Mouse (Mus musculus) forebrain, embryonic 13.5 days (tissue): ENCODE data around the gene Aplp2. TPM values are rescaled to one million over a fixed set of nuclear protein-coding genes. Genes with fewer than 3 reads are reported as not detected.
A peak's percentile ranks its signal among the peaks of the same experiment; 100 is the strongest.

Experiments
- ATAC-seq: fragments of 200-750 bp; cut with Nextera tagmentation; 2 replicates; pipeline ENCODE4 v1.8.0; 2017
- H3K27ac ChIP-seq: fragments of 300-500 bp; sonication (generic); 2 replicates; pipeline ENCODE4 v1.5.1; 2015; ENCODE audit warnings: inconsistent platforms, mild to moderate bottlenecking, moderate library complexity
- H3K27me3 ChIP-seq: fragments of 300-500 bp; sonication (generic); 2 replicates; pipeline ENCODE4 v1.6.1; 2015; ENCODE audit warnings: mild to moderate bottlenecking, inconsistent platforms
- H3K36me3 ChIP-seq: fragments of 300-500 bp; sonication (generic); 2 replicates; pipeline ENCODE4 v1.6.1; 2015; ENCODE audit warnings: mild to moderate bottlenecking, inconsistent platforms; ENCODE audit not compliant: poor library complexity, severe bottlenecking
- H3K4me1 ChIP-seq: fragments of 300-500 bp; sonication (generic); 2 replicates; pipeline ENCODE4 v1.6.1; 2015; ENCODE audit warnings: inconsistent platforms
- H3K4me2 ChIP-seq: fragments of 300-500 bp; sonication (generic); 2 replicates; pipeline ENCODE4 v1.6.1; 2015; ENCODE audit warnings: inconsistent platforms, mild to moderate bottlenecking, moderate library complexity
- H3K4me3 ChIP-seq: fragments of 300-500 bp; sonication (generic); 2 replicates; pipeline ENCODE4 v1.5.1; 2015; ENCODE audit warnings: mild to moderate bottlenecking, inconsistent platforms
- H3K9ac ChIP-seq: fragments of 300-500 bp; sonication (generic); 2 replicates; pipeline ENCODE4 v1.6.1; 2015; ENCODE audit warnings: mild to moderate bottlenecking, inconsistent platforms
- H3K9me3 ChIP-seq: fragments of 300-500 bp; sonication (generic); replicated peaks from 2 replicates; pipeline ENCODE4 v1.6.1; 2016; ENCODE audit warnings: inconsistent platforms
- WGBS: fragments of 180-500 bp; shearing (Covaris S2); methylation state at CpG from one replicate; pipeline ENCODE4 v1.1.7; 2015; 5-methylcytosine and 5-hydroxymethylcytosine counted together
- polyA plus RNA-seq: library from polyadenylated mRNA; unstranded; fragments of >200 nt; fragmentation: Nextera tagmentation; extraction: Ambion mirVana; gene quantifications from 2 replicates; pipeline ENCODE4 v1.2.1, GENCODE M21; 2015

The Aplp2 gene
- polyA plus RNA-seq, 1 experiment from 2014 or later, result 181 TPM

DNA sequence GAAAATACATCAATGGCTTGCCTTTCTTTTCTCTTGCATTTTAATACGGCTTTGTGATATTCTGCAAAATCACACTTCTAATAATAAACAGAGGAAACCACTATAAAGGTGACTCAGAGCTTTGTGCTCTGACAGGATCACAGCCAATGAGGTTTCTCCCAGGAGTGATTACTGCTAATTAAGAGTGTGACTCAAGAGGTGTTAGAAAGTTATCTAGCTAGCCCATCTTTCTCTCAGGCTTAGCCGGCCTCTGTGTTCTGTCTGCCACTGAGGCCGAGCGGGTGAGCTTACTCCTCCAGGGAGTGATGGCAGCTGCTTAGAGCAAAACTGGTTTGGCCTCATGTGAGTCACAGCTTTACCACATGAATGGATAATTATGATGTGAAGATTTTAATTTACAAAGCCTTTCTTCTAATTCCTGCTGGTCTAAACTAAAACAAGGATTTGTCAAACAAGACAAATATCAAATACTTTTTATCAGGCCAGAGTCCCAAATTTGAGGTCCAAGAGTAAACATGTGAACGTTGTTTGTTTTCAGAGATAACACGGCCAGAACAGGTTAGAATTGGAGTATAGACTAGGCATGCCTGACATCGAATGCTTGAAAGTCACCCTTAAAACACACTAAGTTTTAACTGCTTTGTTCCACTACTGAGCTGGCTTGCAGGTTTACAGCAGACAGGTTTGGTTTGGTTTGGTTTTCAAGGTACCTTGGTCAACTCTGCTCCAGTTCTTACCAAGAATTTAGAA, 6.2 kb upstream of the Aplp2 start:
- Histone ChIP-seq H3K9ac (no peak overlapping the region), H3K4me2 (no peak overlapping the region), H3K36me3 (no peaks in the 10 kb centered on the region), H3K27me3 (no peaks in the 10 kb centered on the region), H3K4me1 (peaks cover 2% of the 10 kb centered on the region), H3K9me3 (no peaks in the 10 kb centered on the region), H3K4me3 (no peak overlapping the region), H3K27ac (no peak overlapping the region)
- 66% methylated on average over 7 of the region's 7 CpGs for WGBS
- ATAC-seq, result no peak

DNA sequence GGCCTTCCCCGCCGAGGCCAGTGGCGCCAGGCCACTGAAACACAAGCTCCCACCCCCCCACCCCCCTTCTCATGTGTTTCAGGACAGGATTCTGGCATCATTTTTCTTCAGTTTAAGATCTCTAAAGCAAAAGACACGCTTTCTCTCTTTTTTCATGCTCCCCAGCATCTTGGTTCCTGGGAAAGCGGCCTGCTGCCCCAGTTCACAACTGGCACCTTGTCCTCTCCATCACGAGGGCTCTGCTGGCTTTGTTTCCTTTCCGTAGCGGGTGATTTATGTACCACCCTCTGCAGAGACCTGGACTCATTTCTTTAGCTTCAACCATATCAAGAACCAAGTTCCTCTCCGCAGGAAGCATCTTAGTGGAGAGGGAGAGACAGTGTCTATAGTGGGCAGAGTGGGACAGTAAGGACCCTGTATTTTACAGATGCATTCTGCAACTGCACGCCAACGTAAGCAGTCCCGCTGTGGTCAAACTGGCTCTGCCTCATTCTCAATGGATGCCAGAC, 939 bp upstream of the Aplp2 start:
- no peak for ATAC-seq
- Histone ChIP-seq H3K4me3 (peak overlapping the region; percentile 96), H3K36me3 (no peaks in the 10 kb centered on the region), H3K4me1 (peaks cover 40% of the 10 kb centered on the region), H3K27me3 (no peaks in the 10 kb centered on the region), H3K4me2 (peak overlapping the region; percentile 95), H3K9me3 (no peaks in the 10 kb centered on the region), H3K9ac (peak overlapping the region; percentile 80), H3K27ac (peak overlapping the region; percentile 83)
- 24% methylated on average over 12 of the region's 12 CpGs for WGBS

DNA sequence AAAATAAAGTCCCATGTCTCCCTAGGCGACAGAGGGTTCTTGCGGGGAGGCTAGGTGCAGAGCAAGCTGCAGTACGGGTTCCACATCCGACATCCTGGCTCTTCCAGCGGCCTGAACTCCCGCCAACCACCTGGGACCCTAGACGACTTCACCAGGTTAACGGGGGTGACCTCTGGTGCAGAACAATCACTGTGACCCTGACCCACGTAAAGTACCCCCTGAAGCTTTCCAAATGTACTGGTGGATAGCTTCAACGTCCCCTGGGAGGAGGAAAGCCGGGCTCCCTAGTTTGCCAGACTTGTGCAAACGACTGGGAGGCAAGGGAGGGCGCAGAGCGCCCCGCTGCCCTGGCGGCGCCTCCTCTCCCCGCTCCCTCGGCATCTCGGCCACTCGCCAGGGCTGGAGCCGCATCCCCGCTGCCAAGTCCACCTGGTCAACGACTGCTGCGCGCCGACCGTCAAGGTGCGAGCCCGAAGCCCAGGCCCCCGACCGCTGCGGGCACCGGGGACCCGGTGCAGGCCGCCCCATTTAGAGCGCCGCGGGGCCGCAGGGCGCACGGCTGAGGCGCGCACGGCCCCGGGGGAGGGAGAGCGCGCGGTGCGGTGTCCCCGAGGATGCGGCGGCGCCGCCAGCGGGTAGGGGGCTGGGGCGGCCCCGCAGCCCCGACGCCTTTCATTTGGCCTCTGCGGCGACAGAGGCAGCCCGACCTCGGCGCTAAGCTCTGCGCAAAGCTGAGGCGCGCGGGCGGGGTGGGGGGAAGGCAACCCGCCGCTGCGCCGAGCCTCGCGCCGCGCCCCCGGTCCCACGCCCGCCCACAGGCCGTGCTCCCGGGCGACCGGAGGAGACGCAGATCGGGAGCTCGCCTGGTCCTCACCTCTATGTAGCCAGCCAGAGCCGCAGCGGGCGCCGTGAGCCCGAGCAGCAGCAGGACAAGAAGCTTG, 596 bp downstream of the Aplp2 start:
- peak overlapping the region; percentile 95 for H3K9ac ChIP-seq
- WGBS, result under 1% methylated on average over 75 of the region's 93 CpGs
- peak overlapping the region; percentile 95 for H3K4me2 ChIP-seq
- H3K27ac ChIP-seq, result peak overlapping the region; percentile 95
- peaks cover 40% of the 10 kb centered on the region for H3K4me1 ChIP-seq
- H3K9me3 ChIP-seq, result no peaks in the 10 kb centered on the region
- peak; percentile 37 for ATAC-seq
- H3K4me3 ChIP-seq, result peak overlapping the region; percentile 96
- no peaks in the 10 kb centered on the region for H3K36me3 ChIP-seq
- H3K27me3 ChIP-seq, result no peaks in the 10 kb centered on the region

DNA sequence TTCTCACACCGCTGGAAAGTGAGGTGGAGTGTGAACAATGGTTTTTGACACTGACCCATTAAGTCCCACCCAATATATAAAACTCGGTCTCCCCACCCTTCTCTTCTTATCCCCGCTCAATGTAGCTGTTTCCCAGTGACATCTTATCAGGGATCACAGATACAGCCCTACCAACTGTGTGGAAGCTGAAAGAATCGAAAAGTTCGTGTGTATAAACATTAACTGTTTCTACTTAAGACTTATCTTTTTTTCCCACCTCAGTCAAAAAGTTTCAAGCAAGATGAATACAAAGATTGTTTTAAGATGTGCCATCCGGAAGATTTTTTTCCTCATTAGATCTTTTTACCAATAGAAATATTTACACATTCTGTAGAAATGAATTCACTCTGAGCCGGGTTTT, 1.5 kb downstream of the Aplp2 start:
- H3K4me2 ChIP-seq, result peak overlapping the region; percentile 95
- no peak for ATAC-seq
- H3K9ac ChIP-seq, result peak overlapping the region; percentile 95
- peak overlapping the region; percentile 96 for H3K4me3 ChIP-seq
- 27% methylated on average over 7 of the region's 7 CpGs for WGBS
- H3K27ac ChIP-seq, result no peak overlapping the region
- H3K4me1 ChIP-seq, result peaks cover 40% of the 10 kb centered on the region
- no peaks in the 10 kb centered on the region for H3K27me3 ChIP-seq
- no peaks in the 10 kb centered on the region for H3K9me3 ChIP-seq
- H3K36me3 ChIP-seq, result no peaks in the 10 kb centered on the region

DNA sequence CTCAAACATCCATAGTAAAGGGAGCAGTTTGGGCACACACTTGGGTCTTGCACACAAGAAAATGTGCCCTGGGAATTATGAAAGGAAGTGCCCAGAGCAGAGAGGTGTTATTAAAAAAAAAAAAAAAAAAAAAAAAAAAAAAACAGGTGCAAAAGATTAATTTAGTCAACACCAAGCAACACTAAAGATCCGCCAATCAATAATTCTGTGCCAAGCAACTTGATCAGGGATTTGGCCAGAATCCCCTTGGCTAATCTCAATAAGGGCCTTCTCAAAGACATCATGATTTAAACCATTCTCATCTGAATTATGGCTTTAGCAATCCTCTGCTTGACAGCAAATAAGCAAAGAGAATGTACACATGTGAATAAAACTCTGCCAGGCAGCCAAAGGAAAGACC, 2.1 kb downstream of the Aplp2 start:
- Histone ChIP-seq H3K4me2 (peak overlapping the region; percentile 95), H3K27me3 (no peaks in the 10 kb centered on the region), H3K4me1 (peaks cover 40% of the 10 kb centered on the region), H3K27ac (no peak overlapping the region), H3K9ac (no peak overlapping the region), H3K4me3 (no peak overlapping the region), H3K9me3 (no peaks in the 10 kb centered on the region), H3K36me3 (no peaks in the 10 kb centered on the region)
- no peak for ATAC-seq
- WGBS, result 83% methylated on average over 1 of the region's 1 CpGs

DNA sequence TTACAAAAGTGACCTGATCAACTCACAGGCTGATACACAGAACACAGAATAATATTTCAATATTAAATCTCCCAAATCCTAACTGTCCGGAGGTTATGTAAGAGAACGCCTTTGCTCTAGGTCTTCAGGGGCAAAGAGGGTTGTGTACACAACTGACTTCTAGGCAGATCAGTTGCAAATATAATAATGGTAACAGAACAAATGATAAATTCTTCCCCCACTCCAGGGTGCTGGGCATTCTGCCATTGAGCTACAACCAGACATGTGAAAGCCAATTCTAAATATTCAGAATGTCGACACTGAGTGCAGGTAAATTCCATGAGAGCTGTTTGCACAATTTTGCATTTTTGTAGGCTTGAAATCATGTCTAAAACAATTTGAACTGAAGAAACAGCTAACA, 3.9 kb downstream of the Aplp2 start:
- Histone ChIP-seq H3K36me3 (no peaks in the 10 kb centered on the region), H3K4me2 (no peak overlapping the region), H3K9ac (no peak overlapping the region), H3K9me3 (no peaks in the 10 kb centered on the region), H3K4me1 (peaks cover 47% of the 10 kb centered on the region), H3K27ac (no peak overlapping the region), H3K27me3 (no peaks in the 10 kb centered on the region), H3K4me3 (no peak overlapping the region)
- ATAC-seq, result no peak
- WGBS, result 74% methylated on average over 3 of the region's 3 CpGs

DNA sequence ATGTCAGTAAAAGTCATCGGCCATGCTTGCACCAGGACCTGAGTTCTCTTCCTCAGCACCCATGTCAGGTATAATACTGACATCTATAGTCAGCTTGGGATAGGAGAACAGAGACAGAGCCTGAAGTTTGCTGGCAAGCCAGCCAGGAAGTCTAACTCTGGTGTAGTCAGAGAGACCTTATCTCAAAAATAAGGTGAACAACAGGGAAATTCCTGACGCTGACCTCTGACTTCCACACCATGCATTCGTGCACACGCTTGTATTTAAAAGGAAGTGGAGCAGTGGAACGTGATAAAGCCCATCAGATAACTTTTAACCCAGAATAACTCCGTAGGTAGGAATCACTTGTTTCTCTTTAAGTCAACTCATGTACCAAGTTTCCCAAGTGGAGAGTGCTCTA, 6.9 kb downstream of the Aplp2 start:
- Histone ChIP-seq H3K4me1 (peaks cover 30% of the 10 kb centered on the region), H3K9me3 (no peaks in the 10 kb centered on the region), H3K9ac (no peak overlapping the region), H3K36me3 (no peaks in the 10 kb centered on the region), H3K27me3 (no peaks in the 10 kb centered on the region), H3K27ac (no peak overlapping the region), H3K4me2 (no peak overlapping the region), H3K4me3 (no peak overlapping the region)
- 89% methylated on average over 6 of the region's 6 CpGs for WGBS
- ATAC-seq, result no peak

DNA sequence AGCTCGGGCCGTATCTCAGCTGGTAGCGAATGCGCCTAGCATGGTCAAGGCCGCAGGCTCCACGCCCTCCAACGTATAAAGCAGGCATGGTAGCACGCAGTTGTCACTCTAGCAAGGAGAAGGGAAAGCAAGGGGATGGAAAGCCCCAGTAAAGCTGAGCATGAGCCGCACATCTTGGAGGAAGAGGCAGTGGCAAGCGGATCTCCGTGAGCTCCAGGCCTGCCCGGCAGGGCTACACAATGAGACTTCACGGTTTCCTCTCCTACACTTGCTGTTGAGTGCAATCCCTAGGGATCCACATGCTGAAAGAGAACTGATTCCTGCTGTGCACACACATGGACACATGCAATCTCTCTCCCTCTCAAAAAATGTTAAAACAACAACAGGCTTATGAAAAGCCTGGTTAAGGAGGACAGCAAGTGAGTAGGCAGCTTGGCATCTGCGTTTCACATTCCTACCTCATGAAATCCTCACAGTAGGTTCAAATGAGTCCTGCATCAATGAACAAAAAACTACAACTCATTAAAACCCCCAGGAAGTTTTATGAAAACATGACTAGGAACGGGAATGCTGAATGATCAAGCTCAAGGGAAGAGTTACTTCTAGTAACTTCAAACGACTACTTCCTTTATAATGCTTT, 7.9 kb downstream of the Aplp2 start:
- Histone ChIP-seq H3K36me3 (no peaks in the 10 kb centered on the region), H3K4me1 (peaks cover 19% of the 10 kb centered on the region)
- 74% methylated on average over 16 of the region's 16 CpGs for WGBS

DNA sequence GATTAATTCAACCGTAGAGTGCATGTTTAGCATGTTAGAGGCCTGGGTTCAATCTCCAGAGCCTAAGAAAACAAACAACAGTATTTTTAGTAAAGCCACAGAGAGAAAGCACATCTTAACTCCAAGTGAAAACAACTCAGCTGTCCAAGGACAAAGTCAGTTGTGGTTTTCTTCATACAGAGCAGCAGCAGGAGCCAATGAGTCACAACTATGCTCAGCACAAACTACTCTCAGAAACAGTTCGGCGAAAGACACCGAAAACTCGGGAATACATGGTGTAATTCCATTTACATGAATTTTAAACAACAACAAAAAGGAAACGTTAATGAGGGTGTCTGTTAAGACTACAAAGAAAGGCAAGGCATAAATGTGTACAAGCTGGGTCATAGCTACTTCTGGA, 8.5 kb downstream of the Aplp2 start:
- H3K27me3 ChIP-seq, result no peaks in the 10 kb centered on the region
- H3K27ac ChIP-seq, result no peak overlapping the region
- 89% methylated on average over 6 of the region's 6 CpGs for WGBS
- H3K9me3 ChIP-seq, result no peaks in the 10 kb centered on the region
- ATAC-seq, result no peak
- H3K9ac ChIP-seq, result no peak overlapping the region
- no peak overlapping the region for H3K4me3 ChIP-seq
- H3K36me3 ChIP-seq, result no peaks in the 10 kb centered on the region
- H3K4me1 ChIP-seq, result peaks cover 14% of the 10 kb centered on the region
- no peak overlapping the region for H3K4me2 ChIP-seq

More for the DNA sequence above, 7.9 kb downstream of the Aplp2 start:
- no peaks in the 10 kb centered on the region for H3K27me3 ChIP-seq
- ATAC-seq, result no peak
- no peak overlapping the region for H3K9ac ChIP-seq
- no peak overlapping the region for H3K4me3 ChIP-seq
- no peaks in the 10 kb centered on the region for H3K9me3 ChIP-seq
- H3K27ac ChIP-seq, result no peak overlapping the region; the same call in 1 of the 2 replicates
- H3K4me2 ChIP-seq, result no peak overlapping the region

DNA sequence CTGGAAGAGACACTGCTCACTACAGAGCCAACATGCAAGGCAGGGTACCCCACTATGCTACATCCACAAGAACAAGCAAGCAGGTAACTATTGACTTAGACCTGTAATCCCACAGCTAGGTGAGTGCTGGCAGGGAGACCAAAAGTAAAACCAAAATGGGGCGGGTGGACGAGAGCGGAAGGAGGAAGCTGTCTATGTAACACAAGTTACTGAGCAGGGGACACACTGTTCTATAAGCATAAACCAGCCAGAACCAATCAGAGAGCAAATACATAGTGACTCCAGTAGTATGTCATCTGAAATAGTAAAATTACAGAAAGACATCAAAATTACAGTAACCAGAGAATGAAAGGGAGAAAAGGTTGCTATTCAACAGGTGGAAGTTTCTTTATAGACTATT, 13.0 kb downstream of the Aplp2 start:
- H3K4me1 ChIP-seq, result peaks cover 3% of the 10 kb centered on the region
- 0 out of 2 replicates have a peak, but pooled peaks cover 2% of the 10 kb centered on the region for H3K9me3 ChIP-seq
- no peak overlapping the region for H3K4me2 ChIP-seq

DNA sequence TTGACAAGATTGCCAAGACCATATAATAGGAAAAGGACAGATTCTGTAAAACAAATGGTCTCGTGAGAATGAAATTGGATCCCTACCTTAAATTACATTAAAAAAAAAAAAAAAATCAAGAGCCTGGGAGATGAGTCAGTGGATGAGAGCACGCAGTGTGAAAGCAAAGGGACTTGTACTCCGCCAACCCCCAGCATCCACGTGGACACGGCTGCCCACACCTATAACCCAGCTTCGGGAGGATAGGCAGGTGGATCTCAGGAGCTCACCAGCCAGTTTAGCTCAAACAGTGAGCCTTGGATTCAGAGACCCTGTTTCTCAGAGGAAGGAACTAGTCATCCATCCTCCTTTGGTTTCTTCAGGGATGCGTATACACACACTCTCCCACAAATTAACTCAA, 13.8 kb downstream of the Aplp2 start:
- WGBS, result 97% methylated on average over 7 of the region's 7 CpGs
- Histone ChIP-seq H3K9me3 (0 out of 2 replicates have a peak, but pooled peaks cover 2% of the 10 kb centered on the region), H3K36me3 (peaks cover 12% of the 10 kb centered on the region), H3K27me3 (no peaks in the 10 kb centered on the region), H3K4me1 (no peaks in the 10 kb centered on the region), H3K4me2 (no peak overlapping the region), H3K4me3 (no peak overlapping the region), H3K27ac (no peak overlapping the region), H3K9ac (no peak overlapping the region)
- ATAC-seq, result no peak

More for the DNA sequence above, 13.0 kb downstream of the Aplp2 start:
- no peak overlapping the region for H3K9ac ChIP-seq
- 94% methylated on average over 3 of the region's 3 CpGs for WGBS
- ATAC-seq, result no peak
- no peak overlapping the region for H3K4me3 ChIP-seq
- no peaks in the 10 kb centered on the region for H3K27me3 ChIP-seq
- peaks cover 5% of the 10 kb centered on the region for H3K36me3 ChIP-seq
- no peak overlapping the region for H3K27ac ChIP-seq

DNA sequence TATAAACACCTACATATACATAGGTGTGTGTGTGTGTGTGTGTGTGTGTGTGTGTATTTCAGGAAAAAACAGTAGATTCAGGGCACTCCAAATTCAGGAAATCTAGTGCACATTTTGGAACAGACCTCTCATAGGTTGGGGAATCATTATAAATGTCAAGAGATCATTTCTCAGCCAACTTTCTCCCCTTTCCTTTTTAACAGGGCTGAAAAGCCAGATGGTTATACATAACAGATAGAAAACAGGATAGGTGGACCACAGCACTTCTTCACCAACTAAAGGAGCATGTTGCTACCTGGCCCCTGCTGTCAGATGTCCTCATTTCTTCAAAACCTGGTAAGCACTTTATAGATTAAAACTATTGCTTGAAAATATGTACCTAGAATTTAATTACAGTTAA, 14.9 kb downstream of the Aplp2 start:
- 0 out of 2 replicates have a peak, but pooled peaks cover 2% of the 10 kb centered on the region for H3K9me3 ChIP-seq
- H3K9ac ChIP-seq, result no peak overlapping the region
- ATAC-seq, result no peak
- no peak overlapping the region for H3K4me3 ChIP-seq
- H3K27me3 ChIP-seq, result no peaks in the 10 kb centered on the region
- H3K4me2 ChIP-seq, result no peak overlapping the region
- H3K27ac ChIP-seq, result no peak overlapping the region
- H3K4me1 ChIP-seq, result 0 out of 2 replicates have a peak, but pooled peaks cover 3% of the 10 kb centered on the region
- peaks cover 12% of the 10 kb centered on the region for H3K36me3 ChIP-seq
